Mouse (Mus musculus): ENCODE data around the gene Hecw2.

The Hecw2 gene

GRCm38 (mm10) chr1:53838182-53838859 lies 356.6 kb downstream of the Hecw2 start:
- DNase-seq (ENCODE audit: low read depth), result no peak

- no peak for DNase-seq (ENCODE audit: low read depth)
Observed at GRCm38 (mm10) chr1:53830286-53830685, 364.7 kb downstream of the Hecw2 start.

GRCm38 (mm10) chr1:53829089-53829488 lies 365.9 kb downstream of the Hecw2 start:
- DNase-seq (ENCODE audit: low read depth), result no peak

GRCm38 (mm10) chr1:53824446-53825337 lies 370.3 kb downstream of the Hecw2 start:
- no peak for DNase-seq (ENCODE audit: low read depth)

GRCm38 (mm10) chr1:53823687-53824445 lies 371.1 kb downstream of the Hecw2 start:
- DNase-seq (ENCODE audit: low read depth), result no peak

GRCm38 (mm10) chr1:53821983-53822382 lies 373.0 kb downstream of the Hecw2 start:
- DNase-seq (ENCODE audit: low read depth), result no peak

GRCm38 (mm10) chr1:53820041-53820632 lies 374.8 kb downstream of the Hecw2 start:
- DNase-seq (ENCODE audit: low read depth), result no peak

- no peak for DNase-seq (ENCODE audit: low read depth)
Observed at GRCm38 (mm10) chr1:53818072-53818862, 376.7 kb downstream of the Hecw2 start.

GRCm38 (mm10) chr1:53816353-53816752 lies 378.6 kb downstream of the Hecw2 start:
- no peak for DNase-seq (ENCODE audit: low read depth)

GRCm38 (mm10) chr1:53814077-53814705 lies 380.8 kb downstream of the Hecw2 start:
- DNase-seq (ENCODE audit: low read depth), result no peak

- DNase-seq (ENCODE audit: low read depth), result no peak
Observed at GRCm38 (mm10) chr1:53811919-53812318, 383.0 kb downstream of the Hecw2 start.

- no peak for DNase-seq (ENCODE audit: low read depth)
Observed at GRCm38 (mm10) chr1:53808229-53808628, 386.7 kb downstream of the Hecw2 start.

- no peak for DNase-seq (ENCODE audit: low read depth)
Observed at GRCm38 (mm10) chr1:53797811-53798210, 397.2 kb downstream of the Hecw2 start.

- no peak for DNase-seq (ENCODE audit: low read depth)
Observed at GRCm38 (mm10) chr1:53797074-53797473, 397.9 kb downstream of the Hecw2 start.

- DNase-seq (ENCODE audit: low read depth), result no peak
Observed at GRCm38 (mm10) chr1:53796271-53796670, 398.7 kb downstream of the Hecw2 start.

- DNase-seq (ENCODE audit: low read depth), result no peak
Observed at GRCm38 (mm10) chr1:53795591-53795990, 399.4 kb downstream of the Hecw2 start.

GRCm38 (mm10) chr1:53795081-53795480 lies 399.9 kb downstream of the Hecw2 start:
- no peak for DNase-seq (ENCODE audit: low read depth)

- DNase-seq (ENCODE audit: low read depth), result no peak
Observed at GRCm38 (mm10) chr1:53794279-53794678, 400.7 kb downstream of the Hecw2 start.

- DNase-seq (ENCODE audit: low read depth), result no peak
Observed at GRCm38 (mm10) chr1:53791343-53791742, 403.6 kb downstream of the Hecw2 start.

- peak; percentile 84 for DNase-seq (ENCODE audit: low read depth)
Observed at GRCm38 (mm10) chr1:53784721-53785418, 410.1 kb downstream of the Hecw2 start, which contains the start of gene Stk17b. TSS of gene Stk17b (minus strand) at chr1:53785224.

Data from c-Kit-positive CD71-positive TER-119-negative erythroid progenitor cells, embryonic 14.5 days (primary cell).